Mouse (Mus musculus): ENCODE results near the gene Pls3.

GRCm38 (mm10) chrX:75834286-75834685 lies 40.7 kb downstream of the Pls3 start:
- TF ChIP-seq TAL1 (IDR thresholded peaks at IDR 0.05; ENCODE audit: low read length) = no peak
- no peak for TF ChIP-seq GATA1 (IDR thresholded peaks at IDR 0.05; ENCODE audit: low read length)

Measured in erythroblast, embryonic 14.5 days (primary cell).